Mouse (Mus musculus) thymus, adult 2 months (tissue): ENCODE data around the gene Hist1h2bj.

Experiments
- CTCF ChIP-seq: fragments of 200-500 bp; IDR thresholded peaks from 2 replicates; pipeline ENCODE4 v1.5.1; 2012; ENCODE audit warnings: mild to moderate bottlenecking, control low read depth, low read length, moderate library complexity, borderline replicate concordance; ENCODE audit not compliant: control insufficient read depth, poor library complexity, insufficient read depth; ENCODE audit errors: extremely low read depth
- POLR2A ChIP-seq: fragments of 200-500 bp; IDR thresholded peaks from 2 replicates; pipeline ENCODE4 v1.6.1; 2012; ENCODE audit warnings: mild to moderate bottlenecking, low read length, control low read depth, moderate library complexity; ENCODE audit not compliant: control insufficient read depth, poor library complexity, insufficient read depth; ENCODE audit errors: extremely low read depth

- TF ChIP-seq POLR2A: no peak
- no peak for TF ChIP-seq CTCF
Observed at GRCm38 (mm10) chr13:22019934-22020835, 22.8 kb upstream of the Hist1h2bj start.
